Mouse (Mus musculus) limb, embryonic 12.5 days (tissue): ENCODE data around the gene Atg4b. TPM values are rescaled to one million over a fixed set of nuclear protein-coding genes. Genes with fewer than 3 reads are reported as not detected.
A peak's percentile ranks its signal among the peaks of the same experiment; 100 is the strongest.
"Not testable (repeated sequence)": the region's sequence is repeated elsewhere in the genome, so short reads cannot be mapped to it uniquely, and the experiment has no call there.

Experiments used
- ATAC-seq: fragments of 200-750 bp; cut with Nextera tagmentation; 2 replicates; pipeline ENCODE4 v1.8.0; 2017; ENCODE audit warnings: low read depth, moderate TSS enrichment; ENCODE audit not compliant: insufficient number of reproducible peaks, insufficient read depth, low FRiP score, low TSS enrichment
- H3K27ac ChIP-seq: fragments of 300-500 bp; sonication (generic); 2 replicates; pipeline ENCODE4 v1.5.1; 2016; ENCODE audit warnings: mild to moderate bottlenecking, moderate library complexity
- H3K27me3 ChIP-seq: fragments of 300-500 bp; sonication (generic); 2 replicates; pipeline ENCODE4 v1.6.1; 2016; ENCODE audit warnings: mild to moderate bottlenecking, moderate library complexity
- H3K36me3 ChIP-seq: fragments of 300-500 bp; sonication (generic); 2 replicates; pipeline ENCODE4 v1.6.1; 2016; ENCODE audit warnings: mild to moderate bottlenecking, moderate library complexity
- H3K4me1 ChIP-seq: fragments of 300-500 bp; sonication (generic); replicated peaks from 2 replicates; pipeline ENCODE4 v1.6.1; 2016
- H3K4me2 ChIP-seq: fragments of 300-500 bp; sonication (generic); 2 replicates; pipeline ENCODE4 v1.6.1; 2016; ENCODE audit warnings: mild to moderate bottlenecking, moderate library complexity
- H3K4me3 ChIP-seq: fragments of 300-500 bp; sonication (generic); replicated peaks from 2 replicates; pipeline ENCODE4 v1.5.1; 2016; ENCODE audit warnings: mild to moderate bottlenecking
- H3K9ac ChIP-seq: fragments of 300-500 bp; sonication (generic); replicated peaks from 2 replicates; pipeline ENCODE4 v1.6.1; 2016; ENCODE audit warnings: mild to moderate bottlenecking, moderate library complexity
- H3K9me3 ChIP-seq: fragments of 300-500 bp; sonication (generic); 2 replicates; pipeline ENCODE4 v1.6.1; 2016; ENCODE audit warnings: mild to moderate bottlenecking, moderate library complexity
- WGBS: fragments of 180-500 bp; shearing (Covaris S2); methylation state at CpG from one replicate; pipeline ENCODE4 v1.1.7; 2016; 5-methylcytosine and 5-hydroxymethylcytosine counted together
- polyA plus RNA-seq: library from polyadenylated mRNA; unstranded; fragments of >200 nt; fragmentation: Nextera tagmentation; extraction: Ambion mirVana; gene quantifications from 2 replicates; pipeline ENCODE4 v1.2.1, GENCODE M21; 2016

The Atg4b gene
- polyA plus RNA-seq, 1 experiment from 2014 or later, result 103 TPM

DNA sequence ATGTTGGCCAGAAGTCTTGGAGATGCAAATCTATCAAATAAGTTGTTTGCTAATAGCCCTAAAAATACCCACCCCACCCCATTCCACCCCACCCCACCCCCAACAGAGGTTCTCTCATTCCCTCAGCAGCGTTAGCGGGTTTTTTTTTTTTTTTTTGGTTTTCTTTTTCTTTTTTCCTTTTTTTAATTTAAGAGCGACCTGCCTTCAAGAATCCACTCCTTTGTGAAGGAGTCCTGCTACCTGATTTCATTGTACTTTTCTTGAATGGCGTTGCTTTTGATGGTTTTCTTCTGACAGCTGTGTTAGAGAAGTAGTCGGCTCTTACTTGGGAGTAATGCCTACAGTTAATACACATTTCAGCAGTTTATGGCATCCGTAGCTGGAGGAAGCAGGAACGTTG, 4.3 kb downstream of the Atg4b start:
- WGBS, result 25% methylated on average over 7 of the region's 7 CpGs
- H3K27ac ChIP-seq, result peak overlapping the region; percentile 87; the same call in 1 of the 2 replicates
- peak overlapping the region; percentile 89 for H3K9ac ChIP-seq
- H3K36me3 ChIP-seq, result peaks cover 5% of the 10 kb centered on the region
- H3K9me3 ChIP-seq, result no peaks in the 10 kb centered on the region
- ATAC-seq, result no peak
- H3K27me3 ChIP-seq, result no peaks in the 10 kb centered on the region
- H3K4me2 ChIP-seq, result peak overlapping the region; percentile 89
- peaks cover 11% of the 10 kb centered on the region for H3K4me1 ChIP-seq
- peak overlapping the region; percentile 95 for H3K4me3 ChIP-seq

DNA sequence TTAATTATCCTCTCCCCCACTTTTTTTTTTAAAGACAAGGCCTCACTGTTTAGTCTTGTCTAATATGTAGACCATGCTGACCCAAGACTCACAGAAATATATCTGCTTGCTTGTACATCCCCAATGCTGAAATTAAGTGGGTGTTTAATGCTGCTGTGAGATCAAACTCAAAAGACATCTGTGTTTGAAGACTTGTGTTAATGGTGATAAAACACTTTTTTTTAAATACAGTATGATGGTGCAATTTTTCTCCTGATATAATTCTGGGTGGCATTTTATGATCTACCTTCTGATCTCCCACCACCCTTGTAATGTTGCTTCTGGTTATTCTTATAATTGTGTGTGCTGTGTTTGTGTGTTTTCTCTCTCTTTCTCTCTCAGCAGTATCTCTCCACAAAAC, 4.9 kb downstream of the Atg4b start:
- no peak overlapping the region for H3K27ac ChIP-seq
- no peaks in the 10 kb centered on the region for H3K9me3 ChIP-seq
- no peaks in the 10 kb centered on the region for H3K27me3 ChIP-seq
- peaks cover 11% of the 10 kb centered on the region for H3K4me1 ChIP-seq
- peak overlapping the region; percentile 89; the same call in 1 of the 2 replicates for H3K4me2 ChIP-seq
- no peak for ATAC-seq
- H3K36me3 ChIP-seq, result 0 out of 2 replicates have a peak, but pooled peaks cover 4% of the 10 kb centered on the region
- no peak overlapping the region for H3K9ac ChIP-seq
- H3K4me3 ChIP-seq, result no peak overlapping the region

DNA sequence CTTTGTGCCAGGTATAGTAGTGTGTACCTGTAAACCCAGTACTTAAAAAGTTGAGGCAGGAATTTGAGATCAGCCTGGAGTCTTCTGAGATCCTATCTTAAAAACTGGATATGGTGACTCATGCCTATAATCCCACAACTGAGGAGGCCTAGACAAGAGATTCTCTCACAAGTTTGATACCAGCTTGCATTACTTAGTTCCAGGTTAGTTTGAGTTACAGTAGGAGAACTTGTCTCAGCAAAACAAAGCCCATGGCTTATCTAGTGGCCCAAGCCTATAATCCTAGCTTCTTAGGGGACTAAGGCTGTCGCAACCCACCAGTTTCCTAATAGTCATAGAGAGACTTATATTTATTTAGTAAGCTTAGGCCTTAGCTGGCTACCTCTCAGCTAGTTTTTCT, 8.8 kb downstream of the Atg4b start:
- H3K4me2 ChIP-seq, result no peak overlapping the region
- H3K4me3 ChIP-seq, result no peak overlapping the region
- H3K4me1 ChIP-seq, result no peaks in the 10 kb centered on the region
- no peak overlapping the region for H3K27ac ChIP-seq
- 93% methylated on average over 1 of the region's 1 CpGs for WGBS
- ATAC-seq, result no peak
- no peak overlapping the region for H3K9ac ChIP-seq
- H3K9me3 ChIP-seq, result no peaks in the 10 kb centered on the region
- 0 out of 2 replicates have a peak, but pooled peaks cover 4% of the 10 kb centered on the region for H3K36me3 ChIP-seq
- no peaks in the 10 kb centered on the region for H3K27me3 ChIP-seq

DNA sequence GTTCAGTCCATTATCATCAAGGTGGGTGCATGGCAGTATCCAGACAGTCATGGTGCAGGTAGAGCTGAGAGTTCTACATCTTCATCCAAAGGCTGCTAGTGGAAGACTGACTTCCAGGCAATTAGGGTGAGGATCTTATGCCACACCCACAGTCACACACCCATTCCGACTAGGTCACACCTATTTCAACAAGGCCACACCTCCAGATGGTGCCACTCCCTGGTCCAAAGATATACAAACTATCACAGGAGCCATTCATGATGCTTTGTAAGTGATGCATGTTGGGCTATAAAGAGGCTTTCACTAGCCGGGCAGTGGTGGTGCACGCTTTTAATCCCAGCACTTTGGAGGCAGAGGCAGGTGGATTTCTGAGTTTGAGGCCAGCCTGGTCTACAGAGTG, 12.2 kb downstream of the Atg4b start:
- 85% methylated on average over 3 of the region's 3 CpGs for WGBS

DNA sequence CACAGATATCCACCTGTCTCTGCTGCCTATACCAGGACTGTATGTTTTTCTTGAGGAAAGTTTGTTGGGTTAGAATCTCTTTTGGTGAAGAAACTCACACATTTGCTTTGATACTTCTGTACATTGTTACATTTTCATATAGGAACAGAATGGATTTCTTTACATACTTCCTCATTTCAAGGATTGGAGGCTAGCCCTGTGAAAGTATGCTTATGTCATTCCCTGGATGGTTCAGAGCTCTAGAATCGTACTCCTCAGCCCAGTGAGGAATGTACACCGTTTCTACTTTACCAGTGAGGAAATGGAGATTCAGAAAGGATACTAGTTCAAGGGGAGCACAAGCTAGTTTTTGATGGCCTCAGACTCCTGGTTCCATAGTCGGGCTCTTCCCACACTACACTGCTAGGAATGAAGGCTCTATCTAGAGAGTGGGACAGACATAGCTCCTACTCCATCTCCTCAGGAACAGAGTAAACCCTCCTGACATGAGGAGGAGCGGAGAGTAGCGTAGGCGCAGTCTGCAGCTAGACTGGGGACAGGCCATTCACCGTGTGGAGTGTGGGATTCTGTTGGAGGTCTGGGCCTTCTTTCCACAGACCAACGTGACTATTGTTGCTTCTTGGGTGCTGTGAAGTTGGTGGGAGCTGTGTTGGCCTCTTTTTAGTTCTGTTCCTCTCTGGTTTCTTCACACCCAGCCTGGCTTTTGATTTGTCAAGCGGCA, 13.7 kb downstream of the Atg4b start:
- ATAC-seq, result no peak
- Histone ChIP-seq H3K4me2 (no peak overlapping the region), H3K9ac (no peak overlapping the region), H3K27ac (no peak overlapping the region), H3K4me3 (no peak overlapping the region), H3K4me1 (no peaks in the 10 kb centered on the region), H3K27me3 (no peaks in the 10 kb centered on the region), H3K36me3 (peaks cover 22% of the 10 kb centered on the region), H3K9me3 (no peaks in the 10 kb centered on the region)
- 91% methylated on average over 9 of the region's 9 CpGs for whole genome bisulfite sequencing

More for the DNA sequence above, 12.2 kb downstream of the Atg4b start:
- not testable (repeated sequence) for H3K4me1 ChIP-seq, H3K4me2 ChIP-seq, H3K9me3 ChIP-seq, H3K9ac ChIP-seq, H3K36me3 ChIP-seq, H3K27ac ChIP-seq, H3K27me3 ChIP-seq, H3K4me3 ChIP-seq, ATAC-seq

DNA sequence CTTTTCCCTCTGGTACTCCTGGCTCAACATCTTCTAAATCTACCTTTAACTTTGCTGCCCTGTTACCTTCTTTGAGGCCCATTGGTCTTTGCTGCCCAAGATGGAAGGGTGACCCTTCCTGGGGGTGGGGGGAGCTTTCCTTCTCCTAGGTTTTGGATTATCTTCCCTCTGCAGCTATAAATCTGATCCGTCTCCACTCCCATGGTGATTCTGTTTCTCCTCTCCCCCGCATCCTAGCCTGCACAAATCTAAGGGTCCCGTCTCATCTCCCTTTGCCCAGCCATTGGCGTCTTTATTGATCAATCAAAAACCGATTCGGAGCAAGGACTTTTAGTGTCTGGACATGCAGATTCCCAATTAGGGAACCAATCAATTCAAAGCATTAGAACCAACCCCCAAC, 16.3 kb downstream of the Atg4b start:
- ATAC-seq, result no peak
- H3K36me3 ChIP-seq, result peaks cover 36% of the 10 kb centered on the region
- 92% methylated on average over 6 of the region's 6 CpGs for WGBS

DNA sequence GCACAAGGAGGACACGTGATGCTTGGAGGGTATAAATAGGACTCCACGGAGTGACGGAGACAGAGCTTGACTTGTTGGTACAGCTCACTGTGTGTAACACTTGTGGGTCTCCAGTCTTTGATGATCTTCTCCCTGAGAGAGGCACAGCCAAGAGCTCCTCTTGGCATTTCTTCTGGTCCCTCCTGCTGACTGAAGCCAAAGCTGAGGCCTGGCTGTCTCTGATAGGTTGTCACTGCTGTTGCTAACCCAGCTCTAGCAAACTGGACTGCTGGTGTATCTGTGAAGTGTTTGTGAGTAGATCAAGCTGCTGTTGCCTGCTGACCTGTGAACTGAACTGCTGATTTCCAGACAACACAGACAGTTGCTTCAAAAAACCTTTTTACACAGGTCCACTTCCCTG, 18.6 kb downstream of the Atg4b start:
- no peak overlapping the region for H3K9ac ChIP-seq
- peaks cover 57% of the 10 kb centered on the region for H3K36me3 ChIP-seq
- ATAC-seq, result no peak
- H3K27me3 ChIP-seq, result no peaks in the 10 kb centered on the region
- WGBS, result 97% methylated on average over 3 of the region's 3 CpGs
- no peaks in the 10 kb centered on the region for H3K4me1 ChIP-seq
- H3K4me2 ChIP-seq, result no peak overlapping the region
- H3K27ac ChIP-seq, result no peak overlapping the region
- H3K4me3 ChIP-seq, result no peak overlapping the region
- H3K9me3 ChIP-seq, result no peaks in the 10 kb centered on the region

More for the DNA sequence above, 16.3 kb downstream of the Atg4b start:
- Histone ChIP-seq H3K27me3 (no peaks in the 10 kb centered on the region), H3K27ac (no peak overlapping the region), H3K4me1 (no peaks in the 10 kb centered on the region), H3K9me3 (no peaks in the 10 kb centered on the region), H3K9ac (no peak overlapping the region), H3K4me3 (no peak overlapping the region), H3K4me2 (no peak overlapping the region)

DNA sequence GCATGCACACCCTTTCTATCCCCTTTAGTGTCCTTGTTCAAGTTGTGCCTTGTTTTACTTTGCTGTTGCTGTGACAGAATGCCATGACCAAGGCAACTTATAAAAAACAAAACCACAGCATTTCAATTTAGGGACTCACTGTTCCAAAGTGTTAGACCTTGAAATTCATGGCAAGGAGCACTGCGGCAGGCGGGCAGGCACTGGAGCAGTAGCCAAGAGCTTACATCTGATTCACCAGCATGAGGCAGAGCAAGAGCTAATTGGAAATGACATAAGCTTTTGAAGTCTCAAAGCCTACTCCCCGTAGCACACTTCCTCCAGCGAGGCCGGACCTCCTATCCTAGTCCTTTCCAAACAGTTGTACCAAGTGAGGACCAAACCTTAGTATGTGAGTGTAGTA, 25.4 kb downstream of the Atg4b start:
- no peak overlapping the region for H3K4me3 ChIP-seq
- H3K9ac ChIP-seq, result no peak overlapping the region
- H3K4me1 ChIP-seq, result no peaks in the 10 kb centered on the region
- H3K27ac ChIP-seq, result no peak overlapping the region
- H3K36me3 ChIP-seq, result peaks cover 87% of the 10 kb centered on the region
- H3K27me3 ChIP-seq, result no peaks in the 10 kb centered on the region
- no peak for ATAC-seq
- WGBS, result 91% methylated on average over 5 of the region's 5 CpGs
- H3K4me2 ChIP-seq, result no peak overlapping the region
- no peaks in the 10 kb centered on the region for H3K9me3 ChIP-seq

DNA sequence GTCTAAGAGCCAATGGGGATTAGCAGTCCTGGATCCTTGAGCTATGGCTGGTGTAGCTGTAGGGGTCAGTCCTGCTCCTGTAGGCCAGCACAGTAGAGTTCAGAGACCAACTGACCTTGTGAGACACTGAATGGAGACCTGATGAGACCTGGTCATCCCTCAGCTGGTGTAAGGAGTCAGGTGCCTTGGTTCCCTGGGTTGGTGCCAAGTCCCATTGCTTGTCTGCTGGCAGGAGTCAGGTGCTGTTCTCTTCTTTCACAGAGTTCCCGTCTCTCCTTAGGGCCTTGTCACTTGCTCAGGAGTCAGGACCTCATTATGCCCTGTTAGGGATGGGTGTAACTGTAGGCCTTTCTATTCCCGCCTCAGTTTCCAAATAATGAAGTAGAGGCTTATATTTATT, 35.6 kb downstream of the Atg4b start:
- no peak overlapping the region for H3K9ac ChIP-seq
- H3K27ac ChIP-seq, result no peak overlapping the region
- H3K9me3 ChIP-seq, result peaks cover 8% of the 10 kb centered on the region; the same call in 1 of the 2 replicates
- H3K36me3 ChIP-seq, result peaks cover 94% of the 10 kb centered on the region
- ATAC-seq, result no peak
- no peak overlapping the region for H3K4me3 ChIP-seq
- H3K4me1 ChIP-seq, result no peaks in the 10 kb centered on the region
- H3K27me3 ChIP-seq, result no peaks in the 10 kb centered on the region
- WGBS, result 93% methylated on average over 2 of the region's 2 CpGs
- no peak overlapping the region for H3K4me2 ChIP-seq

DNA sequence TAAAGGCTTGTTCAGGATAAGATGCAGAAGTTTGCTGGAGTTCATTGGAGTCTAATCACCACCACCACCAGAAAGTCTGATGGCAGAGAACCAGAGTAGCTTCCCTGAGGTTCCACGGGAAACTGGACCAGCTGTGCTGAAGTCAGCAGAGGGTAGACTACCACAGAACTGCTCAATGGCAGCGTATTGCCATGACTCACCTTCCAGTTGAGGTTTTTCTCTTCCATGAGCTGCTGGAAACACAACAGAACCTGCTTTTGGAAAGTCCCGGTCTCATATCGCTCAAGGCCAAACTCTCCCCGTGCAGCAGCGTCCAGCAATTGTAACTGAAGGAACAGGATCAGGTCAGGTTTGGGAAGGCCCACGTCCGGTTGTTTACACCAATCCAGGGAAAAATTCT, 43.2 kb downstream of the Atg4b start:
- H3K4me1 ChIP-seq, result no peaks in the 10 kb centered on the region
- H3K4me3 ChIP-seq, result no peak overlapping the region
- peaks cover 93% of the 10 kb centered on the region for H3K36me3 ChIP-seq
- H3K4me2 ChIP-seq, result no peak overlapping the region
- H3K9ac ChIP-seq, result no peak overlapping the region
- no peak overlapping the region for H3K27ac ChIP-seq
- 91% methylated on average over 8 of the region's 8 CpGs for WGBS
- no peak for ATAC-seq
- H3K9me3 ChIP-seq, result peaks cover 8% of the 10 kb centered on the region; the same call in 1 of the 2 replicates
- H3K27me3 ChIP-seq, result no peaks in the 10 kb centered on the region

DNA sequence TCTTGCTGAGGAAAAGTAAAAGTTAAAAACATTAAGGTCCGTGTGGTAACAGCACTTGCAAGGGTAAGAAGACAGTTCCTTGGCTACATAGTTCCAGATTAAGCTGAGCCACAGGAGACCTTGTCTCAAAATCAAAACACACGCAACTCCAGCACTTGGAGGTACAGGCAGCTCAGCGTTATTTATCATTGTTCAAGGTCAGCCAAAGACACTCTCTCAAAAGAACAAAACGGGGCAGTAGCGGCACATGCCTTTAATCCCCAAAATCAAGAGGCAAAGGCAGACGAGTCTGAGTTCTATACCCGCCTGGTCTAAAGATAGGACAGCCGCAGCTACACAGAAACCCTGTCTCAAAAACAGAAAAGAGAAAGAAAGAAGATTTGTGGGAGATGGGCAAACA, 44.6 kb downstream of the Atg4b start:
- no peak overlapping the region for H3K4me2 ChIP-seq
- 93% methylated on average over 8 of the region's 8 CpGs for WGBS
- H3K27ac ChIP-seq, result no peak overlapping the region
- ATAC-seq, result no peak
- H3K36me3 ChIP-seq, result peaks cover 86% of the 10 kb centered on the region
- H3K27me3 ChIP-seq, result no peaks in the 10 kb centered on the region
- peaks cover 7% of the 10 kb centered on the region; the same call in 1 of the 2 replicates for H3K9me3 ChIP-seq
- H3K9ac ChIP-seq, result no peak overlapping the region
- no peaks in the 10 kb centered on the region for H3K4me1 ChIP-seq
- H3K4me3 ChIP-seq, result no peak overlapping the region
